Mouse (Mus musculus) MEL (cell line): ENCODE results near the gene Ptma. TPM values are rescaled to one million over a fixed set of nuclear protein-coding genes. Genes with fewer than 3 reads are reported as not detected.

Experiments
- DNase-seq: peaks from one replicate; pipeline ENCODE4 v3.0.0; 2011; ENCODE audit warnings: low read depth, low spot score
- H3K27ac ChIP-seq: 2 replicates; pipeline ENCODE4 v1.5.1; 2012; ENCODE audit warnings: low read depth, mild to moderate bottlenecking, control low read depth, low read length, moderate library complexity; ENCODE audit not compliant: control insufficient read depth
- H3K27me3 ChIP-seq, 2 experiments: fragments of 150-350 bp in 1 of 2; sonication (generic) in 1 of 2; 2 replicates each; pipeline ENCODE4 v1.6.1; 2012; ENCODE audit warnings: low read length in 2 of 2, mild to moderate bottlenecking in 2 of 2, improper control_type of control experiment in 1 of 2, moderate library complexity in 1 of 2; ENCODE audit not compliant: insufficient read depth in 2 of 2, control insufficient read depth in 1 of 2
- H3K36me3 ChIP-seq, 2 experiments: 2 replicates each; pipeline ENCODE4 v1.6.1; 2012 to 2014; ENCODE audit warnings: low read length in 2 of 2, improper control_type of control experiment in 1 of 2, inconsistent platforms in 1 of 2, mild to moderate bottlenecking in 1 of 2; ENCODE audit not compliant: insufficient read depth in 2 of 2, control insufficient read depth in 1 of 2
- H3K4me1 ChIP-seq, 2 experiments: fragments of 150-350 bp in 1 of 2; sonication (generic) in 1 of 2; 2 replicates each; pipeline ENCODE4 v1.6.1; 2012; ENCODE audit warnings: low read length in 2 of 2, improper control_type of control experiment in 1 of 2, mild to moderate bottlenecking in 1 of 2; ENCODE audit not compliant: insufficient read depth in 2 of 2, control insufficient read depth in 1 of 2
- H3K4me3 ChIP-seq, 2 experiments: fragments of 150-350 bp in 1 of 2; sonication (generic) in 1 of 2; 2 replicates each; pipeline ENCODE4 v1.5.1; 2012; ENCODE audit warnings: low read depth in 2 of 2, low read length in 2 of 2, mild to moderate bottlenecking in 2 of 2, moderate library complexity in 2 of 2, control low read depth in 1 of 2, improper control_type of control experiment in 1 of 2; ENCODE audit not compliant: control insufficient read depth in 1 of 2, insufficient read depth in 1 of 2
- H3K79me2 ChIP-seq: 2 replicates; pipeline ENCODE4 v1.6.1; 2012; ENCODE audit warnings: mild to moderate bottlenecking, low read length, moderate library complexity; ENCODE audit not compliant: control insufficient read depth, poor library complexity, insufficient read depth
- H3K9ac ChIP-seq: 2 replicates; pipeline ENCODE4 v1.6.1; 2012; ENCODE audit warnings: low read depth, mild to moderate bottlenecking, control low read depth, low read length, moderate library complexity; ENCODE audit not compliant: control insufficient read depth, poor library complexity, severe bottlenecking
- H3K9me3 ChIP-seq: fragments of 150-350 bp; sonication (generic); replicated peaks from 2 replicates; pipeline ENCODE4 v1.6.1; 2012; ENCODE audit warnings: mild to moderate bottlenecking, low read length, improper control_type of control experiment, moderate library complexity; ENCODE audit not compliant: insufficient read depth
- BHLHE40 ChIP-seq: IDR thresholded peaks from 2 replicates; pipeline ENCODE4 v1.6.1; 2012; ENCODE audit warnings: low read depth, mild to moderate bottlenecking, inconsistent platforms, low read length, improper control_type of control experiment, borderline replicate concordance
- CHD2 ChIP-seq: IDR thresholded peaks from 2 replicates; pipeline ENCODE4 v1.6.1; 2011; ENCODE audit warnings: low read length, improper control_type of control experiment
- GABPA ChIP-seq: IDR thresholded peaks from 2 replicates; pipeline ENCODE4 v1.6.1; 2012; ENCODE audit warnings: low read depth, mild to moderate bottlenecking, inconsistent platforms, low read length, improper control_type of control experiment, moderate library complexity
- GATA1 ChIP-seq: IDR thresholded peaks from 2 replicates; pipeline ENCODE4 v1.6.1; 2011; ENCODE audit warnings: low read depth, low read length, improper control_type of control experiment
- HCFC1 ChIP-seq: IDR thresholded peaks from 2 replicates; pipeline ENCODE4 v1.6.1; 2012; ENCODE audit warnings: low read depth, mild to moderate bottlenecking, inconsistent platforms, low read length, improper control_type of control experiment, moderate library complexity
- KAT2A ChIP-seq: conservative IDR thresholded peaks from 2 replicates; pipeline ENCODE4 v1.6.1; 2012; ENCODE audit warnings: low read depth, low read length, improper control_type of control experiment, inconsistent platforms
- MAX ChIP-seq: IDR thresholded peaks from 2 replicates; pipeline ENCODE4 v1.6.1; 2011; ENCODE audit warnings: low read length, improper control_type of control experiment
- MXI1 ChIP-seq: IDR thresholded peaks from 2 replicates; pipeline ENCODE4 v1.6.1; 2011; ENCODE audit warnings: mild to moderate bottlenecking, low read depth, low read length, improper control_type of control experiment
- MYB ChIP-seq: IDR thresholded peaks from 2 replicates; pipeline ENCODE4 v1.6.1; 2011; ENCODE audit warnings: mild to moderate bottlenecking, low read depth, low read length, improper control_type of control experiment
- MYC ChIP-seq: IDR thresholded peaks from 2 replicates; pipeline ENCODE4 v1.6.1; 2011; ENCODE audit warnings: low read depth, mild to moderate bottlenecking, low read length, improper control_type of control experiment, moderate library complexity
- NRF1 ChIP-seq: IDR thresholded peaks from 2 replicates; pipeline ENCODE4 v1.6.1; 2014; ENCODE audit warnings: low read depth, mild to moderate bottlenecking, inconsistent platforms, low read length, improper control_type of control experiment, moderate library complexity; ENCODE audit not compliant: poor library complexity, insufficient read depth, severe bottlenecking
- RAD21 ChIP-seq: IDR thresholded peaks from 2 replicates; pipeline ENCODE4 v1.6.1; 2011; ENCODE audit warnings: mild to moderate bottlenecking, low read depth, low read length, improper control_type of control experiment
- RCOR1 ChIP-seq: IDR thresholded peaks from 2 replicates; pipeline ENCODE4 v1.6.1; 2012; ENCODE audit warnings: low read depth, mild to moderate bottlenecking, inconsistent platforms, low read length, improper control_type of control experiment
- SMC3 ChIP-seq: IDR thresholded peaks from 2 replicates; pipeline ENCODE4 v1.6.1; 2011; ENCODE audit warnings: low read depth, low read length, improper control_type of control experiment
- TAL1 ChIP-seq: IDR thresholded peaks from 2 replicates; pipeline ENCODE4 v1.6.1; 2012; ENCODE audit warnings: mild to moderate bottlenecking, inconsistent platforms, low read length, moderate library complexity, mixed read lengths
- USF1 ChIP-seq: IDR thresholded peaks from 2 replicates; pipeline ENCODE4 v1.6.1; 2014; ENCODE audit warnings: low read depth, mild to moderate bottlenecking, inconsistent platforms, low read length, improper control_type of control experiment, moderate library complexity
- ZC3H11A ChIP-seq: IDR thresholded peaks from 2 replicates; pipeline ENCODE4 v1.6.1; 2012; ENCODE audit warnings: low read depth, mild to moderate bottlenecking, inconsistent platforms, low read length, improper control_type of control experiment
- ZKSCAN1 ChIP-seq: IDR thresholded peaks from 2 replicates; pipeline ENCODE4 v1.6.1; 2012; ENCODE audit warnings: low read depth, mild to moderate bottlenecking, inconsistent platforms, low read length, improper control_type of control experiment, moderate library complexity
- polyA plus RNA-seq, 2 experiments: library from polyadenylated mRNA; stranded (reverse) in 1 of 2; unstranded in 1 of 2; fragments of >175 nt in 1 of 2; fragments of >200 nt in 1 of 2; gene quantifications; 2 replicates each; pipeline versions ENCODE4 v1.2.1 to v1.2.4; 2012; ENCODE audit warnings: low replicate concordance in 2 of 2, low read depth in 1 of 2; ENCODE audit not compliant: insufficient read length in 2 of 2, insufficient read depth in 1 of 2, missing spikeins in 1 of 2
- total RNA-seq: library from RNA; depleted of rRNA; stranded (reverse); fragments of 300-350 nt; gene quantifications from 2 replicates; pipeline ENCODE4 v1.2.3, GENCODE M21; 2012

Ptma gene
- total and polyA plus RNA-seq, 3 experiments, result 2,419 to 4,891 (median 3,309) TPM

- TF ChIP-seq CHD2, result no peak
- TF ChIP-seq KAT2A, result 0 out of 2 replicates have a peak, but pooled peaks have one; percentile 41
- no peak for TF ChIP-seq RAD21
- TF ChIP-seq MXI1, result peak; percentile 94
- TF ChIP-seq RCOR1, result peak; percentile 81
- TF ChIP-seq MAX, result peak; percentile 95
- peak; percentile 97 for TF ChIP-seq GATA1
- TF ChIP-seq TAL1, result peak; percentile 88
- no peak for TF ChIP-seq GABPA
- no peak; the same call in 1 of the 2 replicates for TF ChIP-seq NRF1
- TF ChIP-seq MYB, result peak; percentile 88
- TF ChIP-seq MYC, result peak; percentile 95
- TF ChIP-seq SMC3, result no peak
- TF ChIP-seq USF1, result peak; percentile 95
- TF ChIP-seq ZKSCAN1, result no peak
- TF ChIP-seq BHLHE40, result peak; percentile 84
- no peak for TF ChIP-seq ZC3H11A
- TF ChIP-seq, all 39 proteins: peak for 22
These were observed 47.3 kb upstream of the Ptma start (continued) for GRCm38 (mm10) chr1:86479099-86479825.

DNA sequence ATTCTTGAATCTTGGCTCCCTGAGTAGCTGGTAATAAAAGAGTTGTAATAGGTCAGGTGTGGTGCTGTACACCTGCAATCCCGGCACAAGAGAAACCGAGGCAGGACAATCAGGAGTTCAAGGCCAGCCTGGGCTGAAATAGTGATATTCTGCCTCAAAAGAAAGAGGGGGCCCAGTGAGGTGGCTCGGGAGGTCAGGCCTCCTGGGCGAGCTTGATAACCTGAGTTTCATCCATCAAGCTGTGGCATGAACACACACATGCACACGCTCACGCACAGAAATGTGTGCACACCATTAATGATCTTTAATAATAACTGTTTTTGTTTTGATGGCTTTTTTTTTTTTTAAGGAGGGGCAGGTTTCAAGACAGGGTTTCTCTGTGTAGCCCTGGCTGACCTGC, 46.2 kb upstream of the Ptma start:
- H3K27me3 ChIP-seq, result no peaks in the 10 kb centered on the region
- H3K36me3 ChIP-seq, result peaks cover 0 to 13% of the 10 kb centered on the region in 2 experiments; a peak in 2 of 4 replicates
- H3K79me2 ChIP-seq, result no peaks in the 10 kb centered on the region
- no peak for TF ChIP-seq HCFC1
- no peak overlapping the region for H3K4me3 ChIP-seq
- peaks cover 12 to 30% of the 10 kb centered on the region in 2 experiments for H3K4me1 ChIP-seq
- no peaks in the 10 kb centered on the region for H3K9me3 ChIP-seq
- H3K27ac ChIP-seq, result no peak overlapping the region; the same call in 1 of the 2 replicates
- DNase-seq, result no peak
- H3K9ac ChIP-seq, result no peak overlapping the region
